Mouse (Mus musculus) ES-E14 (cell line): ENCODE data around the gene Parg. TPM values are rescaled to one million over a fixed set of nuclear protein-coding genes. Genes with fewer than 3 reads are reported as not detected.

Source experiments
- DNase-seq: peaks from one replicate; pipeline ENCODE4 v3.0.0-alpha.2; 2013; ENCODE audit warnings: low read depth, low spot score
- H3K27ac ChIP-seq: 2 replicates; pipeline ENCODE4 v1.5.1; 2012; ENCODE audit warnings: low read depth, mild to moderate bottlenecking, low read length, moderate library complexity, mixed read lengths; ENCODE audit not compliant: poor library complexity, insufficient read depth, severe bottlenecking
- H3K36me3 ChIP-seq: 2 replicates; pipeline ENCODE4 v1.6.1; 2012; ENCODE audit warnings: mild to moderate bottlenecking, low read length, moderate library complexity, mixed read lengths; ENCODE audit not compliant: control insufficient read depth, poor library complexity, insufficient read depth, severe bottlenecking
- H3K4me1 ChIP-seq, 2 experiments: fragments of 150-350 bp in 1 of 2; sonication (generic) in 1 of 2; 2 replicates each; pipeline ENCODE4 v1.6.1; 2012; ENCODE audit warnings: low read length in 2 of 2, mild to moderate bottlenecking in 1 of 2, mixed read lengths in 1 of 2; ENCODE audit not compliant: control insufficient read depth in 2 of 2, insufficient read depth in 2 of 2, poor library complexity in 1 of 2
- H3K4me3 ChIP-seq, 2 experiments: fragments of 150-350 bp in 1 of 2; sonication (generic) in 1 of 2; 2 replicates each; pipeline ENCODE4 v1.5.1; 2012; ENCODE audit warnings: low read length in 2 of 2, low read depth in 1 of 2, mild to moderate bottlenecking in 1 of 2, mixed read lengths in 1 of 2; ENCODE audit not compliant: insufficient read depth in 1 of 2, poor library complexity in 1 of 2, severe bottlenecking in 1 of 2
- H3K9ac ChIP-seq: 2 replicates; pipeline ENCODE4 v1.6.1; 2012; ENCODE audit warnings: low read depth, mild to moderate bottlenecking, low read length, mixed read lengths; ENCODE audit not compliant: poor library complexity, insufficient read depth, severe bottlenecking
- H3K9me3 ChIP-seq: fragments of 150-350 bp; sonication (generic); 2 replicates; pipeline ENCODE4 v1.6.1; 2012; ENCODE audit warnings: low read depth, mild to moderate bottlenecking, low read length; ENCODE audit not compliant: control insufficient read depth, insufficient read depth
- CHD2 ChIP-seq: IDR thresholded peaks from 2 replicates; pipeline ENCODE4 v1.6.1; 2014; ENCODE audit warnings: mild to moderate bottlenecking, low read depth, low read length, inconsistent platforms
- HCFC1 ChIP-seq: IDR thresholded peaks from 2 replicates; pipeline ENCODE4 v1.6.1; 2012; ENCODE audit warnings: low read length, inconsistent platforms, borderline replicate concordance; ENCODE audit not compliant: insufficient read depth
- MAFK ChIP-seq: IDR thresholded peaks from 2 replicates; pipeline ENCODE4 v1.6.1; 2014; ENCODE audit warnings: mild to moderate bottlenecking, low read depth, low read length, inconsistent platforms; ENCODE audit not compliant: insufficient read depth
- ZC3H11A ChIP-seq: IDR thresholded peaks from 2 replicates; pipeline ENCODE4 v1.6.1; 2012; ENCODE audit warnings: low read depth, mild to moderate bottlenecking, inconsistent platforms, low read length, borderline replicate concordance
- ZNF384 ChIP-seq: IDR thresholded peaks from 2 replicates; pipeline ENCODE4 v1.6.1; 2012; ENCODE audit warnings: low read depth, low read length, inconsistent platforms
- in situ Hi-C, 2 experiments: fragments of 600-800 bp; cut with MboI; formaldehyde crosslinking; loops; one replicate each; pipeline ENCODE4 v1.15.1; 2025; ENCODE audit warnings: low sequenced_read_pairs in 2 of 2, inconsistent platforms in 1 of 2; ENCODE audit not compliant: unreplicated experiment in 2 of 2
- total RNA-seq: library from RNA; depleted of rRNA; stranded (reverse); fragments of 300-350 nt; gene quantifications from 2 replicates; pipeline ENCODE4 v1.2.3, GENCODE M21; 2012

Parg gene
- total RNA-seq, 1 experiment: 56.9 TPM

DNA sequence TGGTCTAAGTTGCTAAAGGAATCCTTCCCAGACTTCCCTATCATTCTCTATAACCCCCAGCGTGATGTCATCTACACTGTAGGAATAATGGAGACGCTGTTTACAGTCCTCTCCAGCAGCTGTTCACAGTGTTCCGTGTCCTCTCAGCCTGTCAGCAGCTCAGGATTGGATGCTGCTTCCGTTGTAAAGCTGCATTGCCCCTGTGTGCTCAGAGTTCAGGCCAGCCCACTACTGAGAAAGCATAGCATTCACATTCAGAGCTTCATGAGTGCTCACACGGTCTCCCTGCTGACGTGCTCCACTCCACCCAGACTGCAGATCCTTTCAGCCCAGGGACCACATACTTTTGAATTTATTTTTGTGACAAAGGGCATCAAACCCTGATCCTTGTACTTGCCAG, 59.1 kb downstream of the Parg start:
- Histone ChIP-seq H3K9me3 (no peaks in the 10 kb centered on the region), H3K4me1 (no peaks in the 10 kb centered on the region), H3K9ac (no peak overlapping the region), H3K27ac (no peak overlapping the region), H3K36me3 (peaks cover 4% of the 10 kb centered on the region), H3K4me3 (no peak overlapping the region)
- TF ChIP-seq HCFC1: no peak
- no peak for TF ChIP-seq MAFK
- no peak for TF ChIP-seq ZC3H11A
- TF ChIP-seq ZNF384: no peak
- no peak for TF ChIP-seq CHD2
- no peak for DNase-seq
- in situ Hi-C loops: no loop called here

DNA sequence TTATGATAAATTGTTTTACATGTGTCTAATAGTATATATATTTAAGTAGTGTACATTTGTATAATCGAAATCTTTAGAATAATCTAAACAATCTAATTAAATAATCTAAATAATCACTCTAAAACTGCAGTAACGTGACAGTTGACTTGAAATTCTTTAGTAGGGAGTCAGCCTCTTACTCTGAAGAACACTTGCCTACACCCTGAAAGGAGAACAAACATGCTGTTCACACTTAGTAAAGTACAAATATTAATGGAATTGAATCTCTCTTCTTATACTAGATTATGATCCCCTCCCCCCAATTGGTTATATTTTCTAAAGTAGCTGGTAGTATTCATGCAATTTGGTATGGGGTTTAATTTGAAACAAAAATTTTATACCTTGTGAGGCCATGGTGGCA, 60.0 kb downstream of the Parg start:
- Histone ChIP-seq H3K36me3 (peaks cover 4% of the 10 kb centered on the region), H3K4me3 (no peak overlapping the region), H3K4me1 (no peaks in the 10 kb centered on the region), H3K9ac (no peak overlapping the region), H3K9me3 (no peaks in the 10 kb centered on the region), H3K27ac (no peak overlapping the region)
- DNase-seq: no peak
- TF ChIP-seq ZNF384: no peak
- no peak for TF ChIP-seq ZC3H11A
- TF ChIP-seq MAFK: no peak
- TF ChIP-seq CHD2: no peak
- no peak for TF ChIP-seq HCFC1
- in situ Hi-C loops: no loop called here

DNA sequence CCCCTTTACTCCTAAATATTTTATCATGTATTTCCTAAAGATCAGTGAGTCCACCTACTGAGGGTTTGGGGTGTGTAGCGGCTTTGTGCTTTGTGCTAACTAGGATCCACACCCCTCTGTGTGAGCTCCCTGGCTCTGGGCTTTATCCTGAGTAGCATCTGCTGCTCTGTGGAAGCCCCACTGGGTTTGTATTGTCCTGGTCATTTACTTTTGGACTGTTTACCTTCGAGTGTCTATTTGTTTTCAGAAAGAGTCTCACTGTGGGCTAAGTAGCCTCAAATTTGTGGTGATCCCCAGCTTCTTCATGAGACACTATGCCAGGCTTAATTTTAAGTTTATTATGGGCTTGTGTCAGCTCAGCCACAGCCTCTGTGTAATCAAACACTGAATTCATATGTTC, 67.2 kb downstream of the Parg start:
- H3K4me1 ChIP-seq: no peaks in the 10 kb centered on the region
- in situ Hi-C loops: no loop called here
- TF ChIP-seq MAFK (no peak), HCFC1 (no peak), ZNF384 (no peak), ZC3H11A (no peak), CHD2 (no peak)

DNA sequence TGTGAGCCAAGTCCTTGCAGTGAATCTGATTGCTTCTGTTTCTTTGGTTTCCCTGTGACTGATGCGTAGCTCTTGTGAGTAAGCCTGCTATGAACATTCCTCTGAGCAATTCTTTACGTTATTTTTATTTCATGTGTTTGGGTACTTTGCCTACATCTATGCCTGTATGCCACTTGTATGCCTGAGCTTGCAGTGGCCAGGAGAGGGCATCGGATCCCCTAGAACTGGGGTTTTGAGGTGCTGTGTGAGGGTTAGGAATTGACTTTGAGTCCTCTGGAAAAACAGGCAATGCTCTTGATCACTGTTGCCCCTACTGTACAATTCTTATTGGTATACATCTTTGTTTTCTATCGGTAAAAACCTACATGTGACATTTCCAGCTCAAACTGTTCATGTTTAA, 67.8 kb downstream of the Parg start:
- Histone ChIP-seq H3K36me3 (peaks cover 7% of the 10 kb centered on the region; the same call in 1 of the 2 replicates), H3K4me3 (no peak overlapping the region), H3K27ac (no peak overlapping the region), H3K9me3 (no peaks in the 10 kb centered on the region), H3K9ac (no peak overlapping the region), H3K4me1 (no peaks in the 10 kb centered on the region)
- TF ChIP-seq MAFK (no peak), ZC3H11A (no peak), CHD2 (no peak), HCFC1 (no peak), ZNF384 (no peak)
- in situ Hi-C loops: no loop called here
- DNase-seq: no peak

More for the DNA sequence above, 67.2 kb downstream of the Parg start:
- Histone ChIP-seq H3K4me3 (no peak overlapping the region), H3K9me3 (no peaks in the 10 kb centered on the region), H3K27ac (no peak overlapping the region), H3K36me3 (peaks cover 5% of the 10 kb centered on the region), H3K9ac (no peak overlapping the region)
- DNase-seq: peak; percentile 6

DNA sequence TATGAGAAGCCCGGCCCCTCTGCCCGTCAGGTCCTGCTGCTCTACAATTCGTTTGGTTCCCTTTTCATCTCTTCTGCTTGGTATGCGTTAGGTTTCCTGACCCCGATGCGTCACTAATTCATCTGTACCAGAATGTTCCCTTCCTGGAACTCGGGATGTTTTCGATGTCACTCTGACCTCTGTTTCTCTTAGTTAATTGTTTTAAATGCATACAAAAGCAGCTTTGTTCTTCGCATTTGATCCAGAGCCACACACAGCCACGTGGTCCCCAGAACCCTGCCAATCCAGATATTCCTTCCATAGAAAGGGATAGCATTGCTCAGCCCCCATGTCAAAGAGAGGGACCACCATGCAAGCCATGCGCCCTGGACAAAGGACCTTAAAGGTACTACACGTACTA, 99.9 kb downstream of the Parg start:
- TF ChIP-seq HCFC1 (no peak), CHD2 (no peak), ZNF384 (no peak), ZC3H11A (no peak), MAFK (no peak)
- H3K4me3 ChIP-seq: no peak overlapping the region
- H3K27ac ChIP-seq: no peak overlapping the region
- H3K9me3 ChIP-seq: no peaks in the 10 kb centered on the region
- H3K4me1 ChIP-seq: peaks cover 0 to 3% of the 10 kb centered on the region in 2 experiments; a peak in 1 of 4 replicates
- no peak for DNase-seq
- no peaks in the 10 kb centered on the region for H3K36me3 ChIP-seq
- no peak overlapping the region for H3K9ac ChIP-seq
- in situ Hi-C loops: no loop called here
